Mouse (Mus musculus): Measurements from ENCODE around the gene Cryab. TPM values are rescaled to one million over a fixed set of nuclear protein-coding genes. Genes with fewer than 3 reads are reported as not detected.

The Cryab gene
- 309 TPM for polyA plus RNA-seq (2015; fragmentation: Illumina TruSeq; extraction: RNeasy Lipid Tissue Mini Kit (QIAGEN cat#74804); ENCODE audit: low read depth, low replicate concordance)

GRCm38 (mm10) chr9:50751323-50751722 is at the start of gene Cryab:
Gene Cryab (plus strand): TSS chr9:50751325.

GRCm38 (mm10) chr9:50738914-50739870 is 11.9 kb upstream of the Cryab start, which contains the start of gene Dixdc1:
Gene Dixdc1 (minus strand): TSS chr9:50739517.

GRCm38 (mm10) chr9:50746214-50746677 is 4.9 kb upstream of the Cryab start, which contains the start of gene 2310030G06Rik:
Gene 2310030G06Rik (minus strand): TSS chr9:50746536.

DNA sequence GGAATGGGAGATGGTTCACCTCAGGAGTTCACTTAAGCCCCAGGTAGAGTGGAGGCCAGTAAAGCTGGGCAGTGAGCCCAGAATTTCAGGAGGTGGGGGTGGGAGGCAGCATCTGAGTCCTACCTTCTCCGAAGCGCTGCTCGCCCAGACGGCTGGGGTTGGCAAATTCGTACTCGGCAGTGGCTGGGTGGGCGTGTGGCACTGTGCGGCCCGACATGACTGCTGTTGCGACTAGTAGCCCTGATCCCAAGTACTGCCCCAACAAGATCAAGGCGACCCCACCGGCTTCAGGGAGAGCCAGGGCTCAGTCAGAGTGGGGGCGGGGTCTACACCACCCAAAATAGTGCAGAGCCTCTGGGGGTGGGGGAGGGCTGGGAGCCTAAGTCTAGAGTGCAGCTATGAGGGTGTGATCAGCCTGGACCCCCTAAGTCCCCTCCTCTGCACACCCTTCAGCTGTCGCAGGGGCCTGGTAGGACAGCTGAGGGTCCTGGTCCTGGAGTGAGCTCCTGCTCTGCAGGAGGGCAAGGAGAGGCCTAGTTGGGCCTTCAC is 1.0 kb downstream of the Cryab start, which contains the start of gene Hspb2:
Gene Hspb2 (minus strand): TSS at position 301 of the 549 bp plus-strand sequence.

DNA sequence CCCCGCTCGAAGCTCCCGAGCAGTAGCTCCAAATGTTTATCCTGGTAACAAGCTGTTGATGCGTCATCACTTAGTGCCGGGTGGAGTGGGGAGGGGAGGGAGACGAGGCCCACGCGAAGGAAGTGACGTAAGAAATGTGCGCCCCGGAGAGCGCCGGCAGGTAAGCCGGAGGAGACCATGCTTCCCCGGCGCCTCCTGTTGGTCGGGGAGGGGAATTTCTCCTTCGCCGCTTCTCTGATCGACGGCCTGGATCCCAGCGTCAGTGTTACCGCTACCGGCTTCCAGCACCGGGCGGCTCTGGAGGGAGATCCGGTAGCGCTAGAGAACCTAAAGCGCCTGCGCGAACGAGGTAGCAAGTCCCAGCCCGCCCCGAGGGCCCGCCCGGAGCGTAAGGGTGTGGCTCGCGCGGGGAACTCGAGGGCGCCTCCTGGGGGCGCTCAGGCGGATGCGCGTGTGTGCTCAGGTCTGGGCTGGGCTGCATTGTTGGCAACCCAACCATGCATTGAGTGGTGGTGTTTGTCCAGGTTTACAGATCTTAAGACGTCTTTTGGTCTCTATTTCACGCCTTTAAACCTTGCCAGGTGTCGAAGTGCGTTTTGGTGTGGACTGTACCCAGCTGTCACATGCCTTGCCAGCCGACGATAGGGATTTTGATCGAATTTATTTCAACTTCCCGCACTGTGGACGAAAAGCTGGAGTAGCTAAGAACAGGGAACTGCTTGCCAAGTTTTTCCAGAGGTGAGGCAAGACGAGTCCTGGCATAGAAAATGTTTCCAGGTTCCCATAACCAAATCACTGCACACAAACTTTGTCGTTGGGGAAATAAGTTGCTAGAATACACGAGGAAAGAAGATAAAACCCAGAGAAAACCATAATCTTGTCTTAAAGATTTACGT is 17.2 kb downstream of the Cryab start, which contains the start of gene Fdxacb1:
Gene Fdxacb1 (plus strand): TSS at position 130 of the 896 bp plus-strand sequence.

GRCm38 (mm10) chr9:50774991-50775612 is 24.0 kb downstream of the Cryab start, which contains the start of the genes Alg9 and 1110032A03Rik:
Gene Alg9 (plus strand): TSS chr9:50775019.
Gene 1110032A03Rik (minus strand): TSS chr9:50775520.

Other genes with a start within 250 kb of the Cryab start
- 93.3 TPM for gene Pts, start 222.6 kb upstream of the Cryab start, polyA plus RNA-seq (2015; fragmentation: Illumina TruSeq; extraction: RNeasy Lipid Tissue Mini Kit (QIAGEN cat#74804); ENCODE audit: low read depth, low replicate concordance)
- 67.5 TPM for gene Il18, start 196.5 kb upstream of the Cryab start, polyA plus RNA-seq (2015; fragmentation: Illumina TruSeq; extraction: RNeasy Lipid Tissue Mini Kit (QIAGEN cat#74804); ENCODE audit: low read depth, low replicate concordance)
- 4.9 TPM for gene Bco2, start 196.1 kb upstream of the Cryab start, polyA plus RNA-seq (2015; fragmentation: Illumina TruSeq; extraction: RNeasy Lipid Tissue Mini Kit (QIAGEN cat#74804); ENCODE audit: low read depth, low replicate concordance)
- gene Tex12, start 190.0 kb upstream of the Cryab start, polyA plus RNA-seq (2015; fragmentation: Illumina TruSeq; extraction: RNeasy Lipid Tissue Mini Kit (QIAGEN cat#74804); ENCODE audit: low read depth, low replicate concordance) = not detected
- gene Sdhd, start 147.5 kb upstream of the Cryab start, polyA plus RNA-seq (2015; fragmentation: Illumina TruSeq; extraction: RNeasy Lipid Tissue Mini Kit (QIAGEN cat#74804); ENCODE audit: low read depth, low replicate concordance) = 257 TPM
- gene Timm8b, start 147.4 kb upstream of the Cryab start, polyA plus RNA-seq (2015; fragmentation: Illumina TruSeq; extraction: RNeasy Lipid Tissue Mini Kit (QIAGEN cat#74804); ENCODE audit: low read depth, low replicate concordance) = 544 TPM
- 5.7 TPM for gene Pih1d2, start 134.0 kb upstream of the Cryab start, polyA plus RNA-seq (2015; fragmentation: Illumina TruSeq; extraction: RNeasy Lipid Tissue Mini Kit (QIAGEN cat#74804); ENCODE audit: low read depth, low replicate concordance)
- gene Nkapd1, start 133.9 kb upstream of the Cryab start, polyA plus RNA-seq (2015; fragmentation: Illumina TruSeq; extraction: RNeasy Lipid Tissue Mini Kit (QIAGEN cat#74804); ENCODE audit: low read depth, low replicate concordance) = 21.0 TPM
- gene Dlat, start 91.5 kb upstream of the Cryab start, polyA plus RNA-seq (2015; fragmentation: Illumina TruSeq; extraction: RNeasy Lipid Tissue Mini Kit (QIAGEN cat#74804); ENCODE audit: low read depth, low replicate concordance) = 84.8 TPM
- 64.0 TPM for gene Dixdc1, start 11.8 kb upstream of the Cryab start, polyA plus RNA-seq (2015; fragmentation: Illumina TruSeq; extraction: RNeasy Lipid Tissue Mini Kit (QIAGEN cat#74804); ENCODE audit: low read depth, low replicate concordance)
- 3.8 TPM for gene 2310030G06Rik, start 4.8 kb upstream of the Cryab start, polyA plus RNA-seq (2015; fragmentation: Illumina TruSeq; extraction: RNeasy Lipid Tissue Mini Kit (QIAGEN cat#74804); ENCODE audit: low read depth, low replicate concordance)
- gene Hspb2, start 1.0 kb downstream of the Cryab start, polyA plus RNA-seq (2015; fragmentation: Illumina TruSeq; extraction: RNeasy Lipid Tissue Mini Kit (QIAGEN cat#74804); ENCODE audit: low read depth, low replicate concordance) = 3.0 TPM
- gene Fdxacb1, start 16.9 kb downstream of the Cryab start, polyA plus RNA-seq (2015; fragmentation: Illumina TruSeq; extraction: RNeasy Lipid Tissue Mini Kit (QIAGEN cat#74804); ENCODE audit: low read depth, low replicate concordance) = 6.2 TPM
- gene Alg9, start 23.7 kb downstream of the Cryab start, polyA plus RNA-seq (2015; fragmentation: Illumina TruSeq; extraction: RNeasy Lipid Tissue Mini Kit (QIAGEN cat#74804); ENCODE audit: low read depth, low replicate concordance) = 16.3 TPM
- gene 1110032A03Rik, start 24.2 kb downstream of the Cryab start, polyA plus RNA-seq (2015; fragmentation: Illumina TruSeq; extraction: RNeasy Lipid Tissue Mini Kit (QIAGEN cat#74804); ENCODE audit: low read depth, low replicate concordance) = 84.8 TPM
- 12.9 TPM for gene Ppp2r1b, start 94.0 kb downstream of the Cryab start, polyA plus RNA-seq (2015; fragmentation: Illumina TruSeq; extraction: RNeasy Lipid Tissue Mini Kit (QIAGEN cat#74804); ENCODE audit: low read depth, low replicate concordance)

All from brain, adult 10 weeks (tissue).